Mouse (Mus musculus): Measurements from ENCODE around the gene Naa30.

Gene Naa30

GRCm38 (mm10) chr14:49226471-49226870 is 54.4 kb downstream of the Naa30 start:
- no peak for DNase-seq (ENCODE audit: low spot score in 2 of 2)

- no peak for DNase-seq (ENCODE audit: low spot score in 2 of 2)
Observed at GRCm38 (mm10) chr14:49226986-49227385, 55.0 kb downstream of the Naa30 start.

- no peak for DNase-seq (ENCODE audit: low spot score in 2 of 2)
Observed at GRCm38 (mm10) chr14:49231845-49232244, 59.8 kb downstream of the Naa30 start.

- DNase-seq (ENCODE audit: low spot score in 2 of 2), result peak; percentile 38 to 68
Observed at GRCm38 (mm10) chr14:49234788-49235515, 62.9 kb downstream of the Naa30 start.

GRCm38 (mm10) chr14:49238206-49238605 is 66.2 kb downstream of the Naa30 start:
- no peak for DNase-seq (ENCODE audit: low spot score in 2 of 2)

All from natural killer cell, adult 2 months (primary cell).